Mouse (Mus musculus) hematopoietic stem cell, adult 5-6 weeks (primary cell): Measurements from ENCODE around the gene Ankrd12. TPM values are rescaled to one million over a fixed set of nuclear protein-coding genes. Genes with fewer than 3 reads are reported as not detected.

Experiments used
- ATAC-seq, 2 experiments: fragments of 125-278 bp in 1 of 2; replicated peaks in 1 of 2; 2 replicates each; pipeline ENCODE4 v1.8.0; 2016 to 2017; ENCODE audit warnings: inconsistent platforms in 2 of 2, mild to moderate bottlenecking in 2 of 2, moderate number of reproducible peaks in 2 of 2, low read depth in 1 of 2, moderate TSS enrichment in 1 of 2; ENCODE audit not compliant: low FRiP score in 2 of 2, poor library complexity in 2 of 2, severe bottlenecking in 2 of 2, insufficient read depth in 1 of 2, low TSS enrichment in 1 of 2
- total RNA-seq: library from RNA; stranded (forward); fragments of 172-1452, 232-1000 nt; gene quantifications from 2 replicates; pipeline ENCODE4 v1.2.3, GENCODE M21; 2017

The Ankrd12 gene
- total RNA-seq, 1 experiment from 2014 or later, result 53.3 TPM

DNA sequence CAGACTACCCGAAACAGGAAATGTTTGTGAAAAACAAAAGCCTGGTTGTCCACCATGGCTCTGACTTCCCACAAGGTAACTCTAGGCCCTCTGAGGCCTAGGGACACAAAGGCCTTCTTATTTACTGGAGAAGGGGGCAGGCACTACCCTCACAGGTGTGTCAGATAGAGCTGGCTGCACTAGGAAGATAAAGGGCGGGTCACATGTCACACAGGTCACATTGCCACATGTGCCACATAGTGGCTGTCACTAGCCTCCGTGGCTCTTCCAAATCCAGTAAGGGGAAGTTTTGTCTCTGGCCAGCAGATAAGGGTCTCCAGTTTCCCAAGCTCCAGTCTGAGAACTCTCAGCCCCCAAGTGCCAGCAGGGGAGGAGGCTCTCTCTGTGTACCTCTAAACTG lies 157.7 kb downstream of the Ankrd12 start:
- ATAC-seq, result no peak; a peak in 1 of 4 replicates

DNA sequence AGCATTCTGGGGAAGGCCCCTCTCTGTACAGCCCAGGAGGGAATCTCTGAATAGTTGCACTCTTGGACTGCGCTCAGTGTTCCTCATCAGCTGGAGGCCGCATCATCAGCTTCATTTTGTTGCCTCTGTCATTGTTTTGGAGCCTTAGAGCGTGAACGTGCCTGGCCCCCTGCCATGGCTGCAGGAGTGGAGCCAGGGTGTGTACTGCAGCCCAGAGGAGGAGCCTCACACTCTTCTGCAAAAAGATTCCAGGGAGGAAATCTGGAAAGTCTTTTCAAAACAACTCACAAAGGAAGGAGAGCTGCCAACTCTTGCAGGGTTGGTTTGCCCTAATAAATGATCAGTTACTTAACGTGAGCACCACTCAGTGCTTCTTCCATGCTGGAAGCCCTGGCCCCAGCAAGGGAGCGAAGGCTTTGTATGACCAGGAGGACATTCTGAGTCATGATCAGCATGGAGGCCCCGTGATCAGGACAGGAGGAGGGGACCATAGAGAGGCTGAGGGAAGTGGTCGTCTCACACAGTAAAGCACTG lies 160.7 kb downstream of the Ankrd12 start:
- ATAC-seq, result no peak

Other genes starting within 250 kb of the Ankrd12 start
- gene Ralbp1, start 191.3 kb downstream of the Ankrd12 start, total RNA-seq, result 101 and 125 TPM in 2 replicates
- 30.9 and 39.7 TPM in 2 replicates for gene Twsg1, start 125.9 kb downstream of the Ankrd12 start, total RNA-seq
- gene Ndufv2, start 24.5 kb upstream of the Ankrd12 start, total RNA-seq, result 196 and 200 TPM in 2 replicates
- gene Washc1, start 34.5 kb upstream of the Ankrd12 start, total RNA-seq, result 34.0 and 36.1 TPM in 2 replicates
- gene Ddx11, start 46.4 kb upstream of the Ankrd12 start, total RNA-seq, result 25.3 and 26.8 TPM in 2 replicates